Mouse (Mus musculus) liver, embryonic 14.5 days (tissue): ENCODE data around the gene Gm45233. TPM values are rescaled to one million over a fixed set of nuclear protein-coding genes. Genes with fewer than 3 reads are reported as not detected.

Experiments used
- ATAC-seq: fragments of 200-750 bp; cut with Nextera tagmentation; 2 replicates; pipeline ENCODE4 v1.8.0; 2017; ENCODE audit warnings: moderate number of reproducible peaks, mild to moderate bottlenecking, moderate library complexity; ENCODE audit not compliant: insufficient read depth
- DNase-seq, 3 experiments: peaks; one replicate each; pipeline ENCODE4 v3.0.0-alpha.2; 2012 to 2013; ENCODE audit warnings: low read depth in 3 of 3, low spot score in 3 of 3
- H3K27ac ChIP-seq: fragments of 300-500 bp; sonication (generic); 2 replicates; pipeline ENCODE4 v1.5.1; 2014; ENCODE audit warnings: moderate library complexity, mild to moderate bottlenecking, control low read depth, inconsistent platforms
- H3K27me3 ChIP-seq: fragments of 300-500 bp; sonication (generic); 2 replicates; pipeline ENCODE4 v1.6.1; 2014; ENCODE audit warnings: mild to moderate bottlenecking, low read length, moderate library complexity; ENCODE audit not compliant: control insufficient read depth, insufficient read depth
- H3K36me3 ChIP-seq: fragments of 300-500 bp; sonication (generic); replicated peaks from 2 replicates; pipeline ENCODE4 v1.6.1; 2014; ENCODE audit warnings: low read depth; ENCODE audit not compliant: control insufficient read depth, insufficient read depth
- H3K4me1 ChIP-seq, 2 experiments: fragments of 200-500 bp in 1 of 2; fragments of 300-500 bp in 1 of 2; sonication (generic) in 1 of 2; replicated peaks; 2 replicates each; pipeline ENCODE4 v1.6.1; 2012 to 2014; ENCODE audit warnings: antibody characterized with exemption in 1 of 2, inconsistent platforms in 1 of 2, low read length in 1 of 2; ENCODE audit not compliant: control insufficient read depth in 2 of 2, insufficient read depth in 2 of 2
- H3K4me2 ChIP-seq: fragments of 300-500 bp; sonication (generic); 2 replicates; pipeline ENCODE4 v1.6.1; 2014; ENCODE audit warnings: low read depth, mild to moderate bottlenecking, control low read depth, moderate library complexity
- H3K4me3 ChIP-seq, 2 experiments: fragments of 200-500 bp in 1 of 2; fragments of 300-500 bp in 1 of 2; sonication (generic) in 1 of 2; 2 replicates each; pipeline ENCODE4 v1.5.1; 2012 to 2014; ENCODE audit warnings: low read depth in 2 of 2, low read length in 2 of 2, mild to moderate bottlenecking in 2 of 2, control low read depth in 1 of 2, inconsistent platforms in 1 of 2, moderate library complexity in 1 of 2; ENCODE audit not compliant: insufficient read depth in 1 of 2
- H3K9ac ChIP-seq: fragments of 300-500 bp; sonication (generic); replicated peaks from 2 replicates; pipeline ENCODE4 v1.6.1; 2014; ENCODE audit warnings: mild to moderate bottlenecking, control low read depth, moderate library complexity
- H3K9me3 ChIP-seq: fragments of 300-500 bp; sonication (generic); 2 replicates; pipeline ENCODE4 v1.6.1; 2016; ENCODE audit warnings: low read length, mixed read lengths; ENCODE audit not compliant: control insufficient read depth
- CTCF ChIP-seq: IDR thresholded peaks from 2 replicates; pipeline ENCODE4 v1.5.1; 2016; ENCODE audit warnings: antibody characterized with exemption, low read depth, control low read depth
- EP300 ChIP-seq: IDR thresholded peaks from 2 replicates; pipeline ENCODE4 v1.6.1; 2016; ENCODE audit warnings: antibody characterized with exemption, low read depth
- WGBS: fragments of 180-500 bp; shearing (Covaris S2); extraction: QIAGEN DNeasy Blood & Tissue Kit; methylation state at CpG from one replicate; pipeline ENCODE4 v1.1.7; 2014; ENCODE audit not compliant: insufficient replicate concordance; 5-methylcytosine and 5-hydroxymethylcytosine counted together
- polyA plus RNA-seq, 2 experiments: library from polyadenylated mRNA; depleted of rRNA in 1 of 2; stranded (reverse) in 1 of 2; unstranded in 1 of 2; fragments of >200 nt; fragmentation: Nextera tagmentation in 1 of 2; extraction: Ambion mirVana in 1 of 2; gene quantifications; 2 replicates each; pipeline versions ENCODE4 v1.2.1 to v1.2.3; 2012 to 2014

Gene Gm45233
- polyA plus RNA-seq (2012; rRNA removed) (0.19 and 0.26 TPM in 2 replicates), polyA plus RNA-seq (2014; fragmentation: Nextera tagmentation; extraction: Ambion mirVana) (not detected in 2 replicates)

GRCm38 (mm10) chr7:43443917-43444293 lies at the start of gene Gm45233, which contains the start of gene Etfb:
Gene Gm45233, plus strand, starts transcription at chr7:43444128.
Gene Etfb, plus strand, starts transcription at chr7:43444083.
- Histone ChIP-seq H3K4me1 (peaks cover 4 to 24% of the 10 kb centered on the region in 2 experiments; a peak in 3 of 4 replicates), H3K27ac (peak within 1 kb of the TSS; percentile 70), H3K36me3 (no peaks in the 10 kb centered on the region), H3K9ac (peak within 1 kb of the TSS; percentile 74), H3K9me3 (no peaks in the 10 kb centered on the region), H3K4me3 (peak within 1 kb of the TSS; percentile 74 to 76), H3K4me2 (peak within 1 kb of the TSS; percentile 99), H3K27me3 (no peaks in the 10 kb centered on the region)
- ATAC-seq (peak; percentile 97), DNase-seq (peak; percentile 89 to 91 (median 91))
- TF ChIP-seq EP300 (no peak), CTCF (peak; percentile 26; the same call in 1 of the 2 replicates)
- WGBS: under 1% methylated on average over 27 of the region's 27 CpGs

GRCm38 (mm10) chr7:43399501-43399900 lies 44.4 kb upstream of the Gm45233 start:
- ATAC-seq: no peak
- no peak overlapping the region for H3K4me2 ChIP-seq
- TF ChIP-seq CTCF (no peak), EP300 (no peak)
- H3K27ac ChIP-seq: no peak overlapping the region
- no peak overlapping the region for H3K4me3 ChIP-seq
- WGBS: 60% methylated on average over 2 of the region's 2 CpGs
- no peaks in the 10 kb centered on the region for H3K27me3 ChIP-seq
- no peak for DNase-seq
- no peaks in the 10 kb centered on the region for H3K4me1 ChIP-seq
- no peaks in the 10 kb centered on the region for H3K36me3 ChIP-seq
- H3K9ac ChIP-seq: no peak overlapping the region
- no peaks in the 10 kb centered on the region for H3K9me3 ChIP-seq

DNA sequence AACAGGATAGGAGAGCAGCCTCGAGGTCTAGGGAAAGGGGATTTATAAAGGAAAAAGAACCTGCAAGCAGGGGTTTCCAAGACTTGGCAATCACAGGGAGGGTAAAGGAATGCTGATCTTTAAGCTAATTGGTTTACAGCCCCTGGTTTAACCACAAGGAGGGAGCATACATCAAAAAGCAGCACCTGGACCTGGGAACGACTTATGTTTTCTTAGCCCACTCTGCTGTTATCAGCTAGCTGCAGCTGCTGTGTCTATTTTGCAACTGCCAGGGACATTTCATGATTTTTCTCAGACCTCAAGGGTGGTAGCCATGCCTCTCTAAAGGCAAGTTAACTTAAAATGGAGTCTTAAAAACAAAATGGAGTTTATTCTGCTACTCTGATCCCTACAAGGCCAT lies 41.2 kb upstream of the Gm45233 start:
- no peaks in the 10 kb centered on the region for H3K4me1 ChIP-seq
- no peak overlapping the region for H3K27ac ChIP-seq
- H3K27me3 ChIP-seq: no peaks in the 10 kb centered on the region
- no peaks in the 10 kb centered on the region for H3K9me3 ChIP-seq
- no peak for ATAC-seq
- H3K4me3 ChIP-seq: no peak overlapping the region
- no peak for DNase-seq
- no peak overlapping the region for H3K9ac ChIP-seq
- WGBS: 7% methylated on average over 2 of the region's 2 CpGs
- TF ChIP-seq CTCF (no peak), EP300 (peak; percentile 23; the same call in 1 of the 2 replicates)
- H3K4me2 ChIP-seq: no peak overlapping the region
- no peaks in the 10 kb centered on the region for H3K36me3 ChIP-seq

DNA sequence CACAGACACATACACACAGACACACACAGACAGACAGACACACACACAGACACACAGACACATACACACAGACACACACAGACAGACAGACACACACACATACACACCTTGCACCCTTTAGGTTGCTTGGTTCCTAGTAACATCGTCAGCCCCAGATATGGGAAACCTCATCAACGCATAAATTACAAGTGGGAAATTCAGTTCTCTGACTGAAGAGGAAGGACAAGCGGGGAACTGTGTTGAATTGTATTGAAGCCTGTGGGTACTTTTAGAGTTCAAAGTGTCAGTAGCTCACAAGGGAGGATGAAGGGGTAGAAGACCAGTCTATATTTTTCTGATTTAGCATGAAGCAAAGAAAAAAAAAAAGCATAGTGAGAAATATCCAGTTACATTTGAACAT lies 36.4 kb upstream of the Gm45233 start:
- H3K4me1 ChIP-seq: no peaks in the 10 kb centered on the region
- H3K27ac ChIP-seq: no peak overlapping the region
- TF ChIP-seq EP300 (no peak), CTCF (no peak)
- ATAC-seq (no peak), DNase-seq (no peak)
- 41% methylated on average over 3 of the region's 3 CpGs for WGBS
- H3K9me3 ChIP-seq: no peaks in the 10 kb centered on the region
- H3K27me3 ChIP-seq: no peaks in the 10 kb centered on the region
- H3K36me3 ChIP-seq: no peaks in the 10 kb centered on the region
- H3K4me2 ChIP-seq: no peak overlapping the region
- no peak overlapping the region for H3K4me3 ChIP-seq
- no peak overlapping the region for H3K9ac ChIP-seq

- no peak for DNase-seq
- Histone ChIP-seq H3K9me3 (no peaks in the 10 kb centered on the region), H3K36me3 (no peaks in the 10 kb centered on the region), H3K4me3 (no peak within 1 kb of the TSS), H3K4me1 (no peaks in the 10 kb centered on the region), H3K4me2 (no peak within 1 kb of the TSS), H3K27ac (no peak within 1 kb of the TSS), H3K27me3 (no peaks in the 10 kb centered on the region), H3K9ac (no peak within 1 kb of the TSS)
- no peak for ATAC-seq
- 41% methylated on average over 4 of the region's 4 CpGs for WGBS
- TF ChIP-seq EP300 (no peak), CTCF (no peak)
Observed at GRCm38 (mm10) chr7:43408131-43408553, 35.8 kb upstream of the Gm45233 start, which contains the start of gene Siglecg. Gene Siglecg, plus strand, starts transcription at chr7:43408204.
